Mouse (Mus musculus): Measurements from ENCODE around the gene Anxa7.

DNA sequence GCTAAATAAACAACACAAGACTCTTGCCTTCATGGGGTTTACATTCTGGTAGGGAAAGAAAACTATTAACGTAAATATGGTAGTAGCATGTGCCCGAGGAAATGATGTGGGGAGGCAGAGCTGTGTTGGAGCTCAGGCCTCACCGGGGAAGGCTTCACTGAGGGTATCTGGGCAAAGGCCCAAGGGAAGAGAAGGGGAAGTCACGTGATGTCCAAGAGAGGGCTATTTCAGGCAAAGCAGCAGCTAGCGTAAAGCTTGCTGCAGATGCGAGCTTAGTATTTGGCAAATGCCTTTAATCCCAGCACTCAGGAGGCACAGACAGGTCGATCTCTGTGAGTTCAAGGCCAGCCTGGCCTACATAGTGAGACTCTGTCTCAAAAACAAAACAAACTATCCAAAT lies 57.7 kb downstream of the Anxa7 start:
- no peak for TF ChIP-seq CTCF (IDR thresholded peaks at IDR 0.05; ENCODE audit: borderline replicate concordance, insufficient read depth, low read length)
- no peak for TF ChIP-seq POLR2A (IDR thresholded peaks at IDR 0.05; ENCODE audit: low read depth, low read length)

Measured in embryonic fibroblast, embryonic 13.5 days (primary cell).